In genomic region chr1:109984776-109985175, GRCm38 (mm10) we compare ENCODE assay signal across 21 mouse cellular contexts. TPM values are rescaled to one million over a fixed set of nuclear protein-coding genes. Genes with fewer than 3 reads are reported as not detected.
DNase-seq lines count a peak whose midpoint lies in the region; ATAC-seq and TF ChIP-seq lines count a peak whose summit lies in the region.
"Had no signal": no experiment of that assay in that cellular context is flagged by ENCODE, and none has a peak within 500 bp of the region (broad histone marks: within the 10 kb centered on the region; RNA-seq: fewer than 3 reads in every experiment).

No protein-coding gene starts in this region.

- 9% methylated on average over 3 of the region's 3 CpGs for WGBS in forebrain, embryonic 15.5 days
- 29% methylated on average over 3 of the region's 3 CpGs for WGBS in midbrain, embryonic 11.5 days
- WGBS in neural tube, embryonic 15.5 days: 19% methylated on average over 3 of the region's 3 CpGs

- peaks cover 19% of the 10 kb centered on the region for H3K4me1 ChIP-seq in forebrain, embryonic 15.5 days
- peaks cover 4% of the 10 kb centered on the region; the same call in 1 of the 2 replicates for H3K4me1 ChIP-seq in midbrain, embryonic 11.5 days (ENCODE audit: control insufficient read depth, insufficient read depth, low read length)
- peaks cover 17% of the 10 kb centered on the region for H3K4me1 ChIP-seq in neural tube, embryonic 15.5 days
- H3K4me1 ChIP-seq: limb, embryonic 12.5 days had no signal

- no peaks in the 10 kb centered on the region for H3K9me3 ChIP-seq in forebrain, embryonic 15.5 days
- no peaks in the 10 kb centered on the region for H3K9me3 ChIP-seq in midbrain, embryonic 11.5 days (ENCODE audit: control insufficient read depth, low read length)
- H3K9me3 ChIP-seq in neural tube, embryonic 15.5 days (replicated peaks): no peaks in the 10 kb centered on the region
- H3K9me3 ChIP-seq: limb, embryonic 12.5 days had no signal

- DNase-seq in layer of hippocampus, adult 2 months (ENCODE audit: low spot score in 2 of 2): no peak
- DNase-seq in layer of hippocampus, adult 8-10 months (ENCODE audit: low spot score in 2 of 2): no peak
- no peak for DNase-seq in midbrain, embryonic 11.5 days (ENCODE audit: low spot score, missing footprints)
- DNase-seq in urinary bladder, adult 2 months (ENCODE audit: low spot score): no peak
- no peak for DNase-seq in left cerebral cortex, postnatal 4 days
- DNase-seq: adrenal gland, postnatal 14 days; B cell, adult 2 months; heart, adult 2 months; heart, postnatal 10 days; spleen, adult 18-20 months; thymus, postnatal 36 days had no signal

- peak overlapping the region; percentile 8; the same call in 1 of the 2 replicates for H3K4me3 ChIP-seq in layer of hippocampus, adult 2 months
- H3K4me3 ChIP-seq in forebrain, embryonic 15.5 days: peak overlapping the region; percentile 28
- no peak overlapping the region for H3K4me3 ChIP-seq in midbrain, embryonic 11.5 days (ENCODE audit: low read depth, low read length)
- peak overlapping the region; percentile 29 for H3K4me3 ChIP-seq in neural tube, embryonic 15.5 days (replicated peaks)
- H3K4me3 ChIP-seq: heart, adult 2 months; limb, embryonic 12.5 days; myocyte had no signal

- H3K27me3 ChIP-seq in forebrain, embryonic 15.5 days: no peaks in the 10 kb centered on the region
- H3K27me3 ChIP-seq in midbrain, embryonic 11.5 days (ENCODE audit: control insufficient read depth, insufficient read depth, low read length): no peaks in the 10 kb centered on the region
- no peaks in the 10 kb centered on the region for H3K27me3 ChIP-seq in neural tube, embryonic 15.5 days (replicated peaks)

- H3K36me3 ChIP-seq in forebrain, embryonic 15.5 days: no peaks in the 10 kb centered on the region
- H3K36me3 ChIP-seq in midbrain, embryonic 11.5 days (ENCODE audit: control insufficient read depth, insufficient read depth, low read length): no peaks in the 10 kb centered on the region
- no peaks in the 10 kb centered on the region for H3K36me3 ChIP-seq in neural tube, embryonic 15.5 days
- H3K36me3 ChIP-seq: limb, embryonic 12.5 days had no signal

- no peak for ATAC-seq in forebrain, embryonic 15.5 days (replicated peaks)
- no peak for ATAC-seq in midbrain, embryonic 11.5 days (ENCODE audit: low FRiP score)
- ATAC-seq in neural tube, embryonic 15.5 days (ENCODE audit: low FRiP score): no peak
- ATAC-seq: intestine, postnatal 0 days had no signal

- H3K4me2 ChIP-seq in forebrain, embryonic 15.5 days (replicated peaks): peak overlapping the region; percentile 32
- H3K4me2 ChIP-seq in midbrain, embryonic 11.5 days: peak overlapping the region; percentile 9; the same call in 1 of the 2 replicates
- H3K4me2 ChIP-seq in neural tube, embryonic 15.5 days: peak overlapping the region; percentile 45
- H3K4me2 ChIP-seq: limb, embryonic 12.5 days had no signal

- intact Hi-C loops in left cerebral cortex, postnatal 4 days (cut with DNase I): no loop called here

- H3K27ac ChIP-seq in layer of hippocampus, adult 2 months: no peak overlapping the region
- no peak overlapping the region for H3K27ac ChIP-seq in forebrain, embryonic 15.5 days (replicated peaks)
- no peak overlapping the region for H3K27ac ChIP-seq in midbrain, embryonic 11.5 days (ENCODE audit: low read depth, low read length)
- H3K27ac ChIP-seq in neural tube, embryonic 15.5 days (replicated peaks): peak overlapping the region; percentile 58
- H3K27ac ChIP-seq: heart, adult 2 months; limb, embryonic 12.5 days; macrophage; stomach, postnatal 0 days had no signal

- TF ChIP-seq CTCF in layer of hippocampus, adult 2 months (conservative IDR thresholded peaks at IDR 0.05): no peak

- no peak overlapping the region for H3K9ac ChIP-seq in forebrain, embryonic 15.5 days (replicated peaks)
- H3K9ac ChIP-seq in midbrain, embryonic 11.5 days (ENCODE audit: low read length): no peak overlapping the region
- H3K9ac ChIP-seq in neural tube, embryonic 15.5 days (replicated peaks): no peak overlapping the region
- H3K9ac ChIP-seq: limb, embryonic 12.5 days had no signal

RNA-seq across cellular contexts. Expression of gene Cdh7, which starts 2.5 kb away (rescaled TPM):
- 1 to 10 TPM; 5.9 to 6.9 TPM for total RNA-seq in layer of hippocampus, adult 2 months (2021)
- total RNA-seq in layer of hippocampus, adult 8-10 months (2022): 10 to 100 TPM in 1 of 4 experiments, 1 to 10 TPM in 3; 6.4 to 11.1 (median 8.3) TPM
- 11.5 and 11.8 TPM in 2 replicates for polyA plus RNA-seq in forebrain, embryonic 15.5 days (2015; fragmentation: Nextera tagmentation; extraction: Ambion mirVana)
- 4.6 TPM in 2 replicates for polyA plus RNA-seq in midbrain, embryonic 11.5 days (2014; fragmentation: Nextera tagmentation; extraction: Ambion mirVana)
- 21.2 and 27.3 TPM in 2 replicates for polyA plus RNA-seq in neural tube, embryonic 15.5 days (2015; fragmentation: Nextera tagmentation; extraction: Ambion mirVana)
- not detected in 2 replicates for polyA plus RNA-seq in urinary bladder, adult 2 months (2012; rRNA removed)
- total RNA-seq in left cerebral cortex, postnatal 4 days (2021): 10 to 100 TPM; 18.2 to 19.2 TPM
- total RNA-seq: adrenal gland, postnatal 14 days; common myeloid progenitor, adult 5-6 weeks; gastrocnemius, adult 18-20 months; heart, adult 2 months; heart, postnatal 10 days had no signal
- polyA plus RNA-seq: heart, adult 2 months; liver, embryonic 16.5 days; macrophage; myocyte had no signal
